Mouse (Mus musculus) megakaryocyte, embryonic 14.5 days (primary cell): ENCODE measurements around the gene Abhd12. TPM values are rescaled to one million over a fixed set of nuclear protein-coding genes. Genes with fewer than 3 reads are reported as not detected.
A peak's percentile ranks its signal among the peaks of the same experiment; 100 is the strongest.

Experiments used
- H3K27me3 ChIP-seq: replicated peaks from 2 replicates; pipeline ENCODE3; 2012; ENCODE audit warnings: inconsistent platforms
- H3K36me3 ChIP-seq: replicated peaks from 2 replicates; pipeline ENCODE3; 2012; ENCODE audit warnings: low read length, inconsistent platforms, mixed read lengths
- H3K4me1 ChIP-seq: 2 replicates; pipeline ENCODE4 v1.6.1; 2012; ENCODE audit warnings: inconsistent platforms
- H3K4me3 ChIP-seq: replicated peaks from 2 replicates; pipeline ENCODE3; 2012; ENCODE audit warnings: moderate library complexity, mild to moderate bottlenecking, inconsistent platforms
- H3K9me3 ChIP-seq: 2 replicates; pipeline ENCODE4 v1.6.1; 2012; ENCODE audit warnings: inconsistent platforms
- FLI1 ChIP-seq: IDR thresholded peaks from 2 replicates; pipeline ENCODE4 v1.6.1; 2012; ENCODE audit warnings: low read length, inconsistent platforms, mixed read lengths
- GATA1 ChIP-seq: IDR thresholded peaks from 3 replicates; pipeline ENCODE4 v1.6.1; 2012; ENCODE audit warnings: mixed read lengths, low read length, inconsistent platforms, borderline replicate concordance
- polyA plus RNA-seq: library from polyadenylated mRNA; stranded (reverse); fragments of >175 nt; gene quantifications from 2 replicates; pipeline ENCODE4 v1.2.3, GENCODE M21; 2012; ENCODE audit warnings: low replicate concordance; ENCODE audit not compliant: insufficient read depth

The Abhd12 gene
- polyA plus RNA-seq, 1 experiment: 139 TPM

GRCm38 (mm10) chr2:150887370-150887769, 17.2 kb downstream of the Abhd12 start:
- Histone ChIP-seq H3K4me1 (peaks cover 55% of the 10 kb centered on the region), H3K9me3 (no peaks in the 10 kb centered on the region), H3K4me3 (no peak overlapping the region), H3K27me3 (no peaks in the 10 kb centered on the region), H3K36me3 (peaks cover 35% of the 10 kb centered on the region)
- TF ChIP-seq GATA1 (no peak), FLI1 (no peak)

- Histone ChIP-seq H3K4me1 (peaks cover 58% of the 10 kb centered on the region), H3K36me3 (peaks cover 33% of the 10 kb centered on the region), H3K27me3 (no peaks in the 10 kb centered on the region), H3K9me3 (no peaks in the 10 kb centered on the region), H3K4me3 (no peak overlapping the region)
- TF ChIP-seq FLI1 (no peak), GATA1 (no peak)
Observed at GRCm38 (mm10) chr2:150886315-150886714, 18.2 kb downstream of the Abhd12 start.

- Histone ChIP-seq H3K36me3 (peaks cover 38% of the 10 kb centered on the region), H3K27me3 (no peaks in the 10 kb centered on the region), H3K4me3 (no peak overlapping the region), H3K9me3 (no peaks in the 10 kb centered on the region), H3K4me1 (peaks cover 58% of the 10 kb centered on the region)
- TF ChIP-seq FLI1: no peak
- no peak for TF ChIP-seq GATA1
Observed at GRCm38 (mm10) chr2:150885814-150886213, 18.7 kb downstream of the Abhd12 start.

GRCm38 (mm10) chr2:150884779-150885110, 19.8 kb downstream of the Abhd12 start:
- Histone ChIP-seq H3K36me3 (peaks cover 36% of the 10 kb centered on the region), H3K9me3 (no peaks in the 10 kb centered on the region), H3K4me3 (no peak overlapping the region), H3K4me1 (peaks cover 58% of the 10 kb centered on the region), H3K27me3 (no peaks in the 10 kb centered on the region)
- TF ChIP-seq FLI1 (no peak), GATA1 (no peak)

GRCm38 (mm10) chr2:150884075-150884778, 20.3 kb downstream of the Abhd12 start:
- no peaks in the 10 kb centered on the region for H3K27me3 ChIP-seq
- peaks cover 54% of the 10 kb centered on the region for H3K4me1 ChIP-seq
- TF ChIP-seq GATA1 (no peak), FLI1 (no peak)
- H3K9me3 ChIP-seq: no peaks in the 10 kb centered on the region
- H3K36me3 ChIP-seq: peaks cover 32% of the 10 kb centered on the region
- H3K4me3 ChIP-seq: no peak overlapping the region

GRCm38 (mm10) chr2:150877561-150877960, 27.0 kb downstream of the Abhd12 start:
- TF ChIP-seq GATA1 (no peak), FLI1 (no peak)
- H3K9me3 ChIP-seq: no peaks in the 10 kb centered on the region
- no peak overlapping the region for H3K4me3 ChIP-seq
- peaks cover 49% of the 10 kb centered on the region for H3K4me1 ChIP-seq
- H3K36me3 ChIP-seq: peaks cover 35% of the 10 kb centered on the region
- no peaks in the 10 kb centered on the region for H3K27me3 ChIP-seq

GRCm38 (mm10) chr2:150875226-150875625, 29.3 kb downstream of the Abhd12 start:
- Histone ChIP-seq H3K4me3 (no peak overlapping the region), H3K36me3 (peaks cover 30% of the 10 kb centered on the region), H3K4me1 (peaks cover 62% of the 10 kb centered on the region), H3K27me3 (no peaks in the 10 kb centered on the region), H3K9me3 (no peaks in the 10 kb centered on the region)
- no peak for TF ChIP-seq GATA1

- TF ChIP-seq FLI1 (no peak), GATA1 (no peak)
- Histone ChIP-seq H3K4me1 (peaks cover 69% of the 10 kb centered on the region), H3K9me3 (no peaks in the 10 kb centered on the region), H3K36me3 (peaks cover 33% of the 10 kb centered on the region), H3K4me3 (no peak overlapping the region), H3K27me3 (no peaks in the 10 kb centered on the region)
Observed at GRCm38 (mm10) chr2:150874508-150874907, 30.0 kb downstream of the Abhd12 start.

- Histone ChIP-seq H3K4me1 (peaks cover 67% of the 10 kb centered on the region), H3K27me3 (no peaks in the 10 kb centered on the region), H3K4me3 (peak overlapping the region; percentile 75), H3K9me3 (no peaks in the 10 kb centered on the region), H3K36me3 (peaks cover 16% of the 10 kb centered on the region)
- TF ChIP-seq GATA1 (no peak), FLI1 (no peak)
Observed at GRCm38 (mm10) chr2:150869446-150869845, 35.1 kb downstream of the Abhd12 start.

GRCm38 (mm10) chr2:150867021-150867420, 37.5 kb downstream of the Abhd12 start:
- no peak overlapping the region for H3K4me3 ChIP-seq
- no peaks in the 10 kb centered on the region for H3K9me3 ChIP-seq
- TF ChIP-seq GATA1 (no peak), FLI1 (no peak)
- H3K27me3 ChIP-seq: no peaks in the 10 kb centered on the region
- H3K36me3 ChIP-seq: peaks cover 14% of the 10 kb centered on the region
- peaks cover 62% of the 10 kb centered on the region for H3K4me1 ChIP-seq

- H3K9me3 ChIP-seq: no peaks in the 10 kb centered on the region
- H3K4me3 ChIP-seq: no peak overlapping the region
- peaks cover 42% of the 10 kb centered on the region for H3K4me1 ChIP-seq
- peaks cover 24% of the 10 kb centered on the region for H3K36me3 ChIP-seq
- TF ChIP-seq GATA1 (no peak), FLI1 (no peak)
- no peaks in the 10 kb centered on the region for H3K27me3 ChIP-seq
Observed at GRCm38 (mm10) chr2:150861128-150861527, 43.4 kb downstream of the Abhd12 start.
